ENCODE assay signal across 21 mouse cellular contexts in the genomic region with DNA sequence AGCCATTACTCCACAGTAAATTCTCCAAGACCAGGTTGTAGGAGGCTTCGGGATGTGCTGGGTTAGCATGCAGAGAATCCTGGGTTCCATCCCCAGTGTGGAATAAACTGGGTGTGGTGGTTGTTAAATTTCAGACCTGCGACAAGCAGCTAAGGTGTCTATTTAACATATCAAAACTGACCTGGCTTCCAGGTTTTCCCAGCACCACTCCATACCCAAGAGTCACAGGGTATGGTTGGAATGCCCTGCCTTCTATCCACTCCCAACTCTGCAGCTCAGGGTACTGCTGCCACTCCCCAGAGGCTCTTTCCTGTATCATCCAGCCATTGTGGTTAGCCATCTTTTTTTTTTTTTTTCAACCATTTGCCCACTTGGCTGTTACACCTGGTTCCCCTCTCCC. TPM values are rescaled to one million over a fixed set of nuclear protein-coding genes. Genes with fewer than 3 reads are reported as not detected.
DNase-seq lines count a peak whose midpoint lies in the region; TF ChIP-seq lines count a peak whose summit lies in the region.
"Had no signal": no experiment of that assay in that cellular context is flagged by ENCODE, and none has a peak within 500 bp of the region (broad histone marks: within the 10 kb centered on the region; RNA-seq: fewer than 3 reads in every experiment).

No protein-coding gene starts in this region.

- H3K9me3 ChIP-seq in E14TG2a.4 (ENCODE audit: low read length) (no peaks in the 10 kb centered on the region), ES-E14 (ENCODE audit: control insufficient read depth, insufficient read depth, low read depth, low read length) (no peaks in the 10 kb centered on the region)
- H3K9me3 ChIP-seq: embryonic facial prominence, embryonic 10.5 days; embryonic facial prominence, embryonic 12.5 days; forebrain, embryonic 13.5 days; forebrain, embryonic 15.5 days had no signal

- peaks cover 10% of the 10 kb centered on the region; the same call in 1 of the 2 replicates for H3K27me3 ChIP-seq in E14TG2a.4 (ENCODE audit: insufficient read depth, low read length)
- H3K27me3 ChIP-seq: embryonic facial prominence, embryonic 12.5 days; forebrain, embryonic 13.5 days; forebrain, embryonic 15.5 days had no signal

- TF ChIP-seq CTCF in E14TG2a.4 (conservative IDR thresholded peaks at IDR 0.05; ENCODE audit: low read length), result no peak

- in situ Hi-C loops in ES-E14 (cut with MboI; ENCODE audit: low sequenced_read_pairs in 2 of 2, unreplicated experiment in 2 of 2), result no loop called here

- no peak overlapping the region for H3K9ac ChIP-seq in ES-E14 (ENCODE audit: insufficient read depth, low read depth, low read length, poor library complexity, severe bottlenecking)
- H3K9ac ChIP-seq: embryonic facial prominence, embryonic 12.5 days; forebrain, embryonic 13.5 days; forebrain, embryonic 15.5 days; forebrain, postnatal 0 days had no signal

- H3K4me3 ChIP-seq in E14TG2a.4 (replicated peaks; ENCODE audit: low read length) (peak overlapping the region; percentile 44), ES-E14 (ENCODE audit: insufficient read depth in 1 of 2, low read depth in 1 of 2, low read length in 2 of 2, poor library complexity in 1 of 2, severe bottlenecking in 1 of 2) (no peak overlapping the region; a peak in 1 of 4 replicates)
- H3K4me3 ChIP-seq: embryonic facial prominence, embryonic 10.5 days; embryonic facial prominence, embryonic 12.5 days; forebrain, embryonic 13.5 days; forebrain, embryonic 15.5 days had no signal

- H3K4me1 ChIP-seq in E14TG2a.4 (replicated peaks; ENCODE audit: low read depth, low read length) (peaks cover 76% of the 10 kb centered on the region), ES-E14 (ENCODE audit: control insufficient read depth in 2 of 2, insufficient read depth in 2 of 2, low read length in 2 of 2, poor library complexity in 1 of 2) (peaks cover 8 to 20% of the 10 kb centered on the region in 2 experiments)
- H3K4me1 ChIP-seq: embryonic facial prominence, embryonic 10.5 days; embryonic facial prominence, embryonic 12.5 days; forebrain, embryonic 13.5 days; forebrain, embryonic 15.5 days had no signal

- H3K27ac ChIP-seq in ES-E14 (ENCODE audit: insufficient read depth, low read depth, low read length, poor library complexity, severe bottlenecking), result peak overlapping the region; percentile 16; the same call in 1 of the 2 replicates
- H3K27ac ChIP-seq: embryonic facial prominence, embryonic 10.5 days; embryonic facial prominence, embryonic 12.5 days; forebrain, embryonic 13.5 days; forebrain, embryonic 15.5 days had no signal

- DNase-seq in ES-E14 (ENCODE audit: low read depth, low spot score), result no peak
- DNase-seq in ZHBTc4 (ENCODE audit: low read depth, low spot score), result peak; percentile 90
- no peak for DNase-seq in thymus, adult 18-20 months
- DNase-seq in testis, postnatal 14 days (ENCODE audit: low spot score), result no peak
- DNase-seq: adrenal gland, adult 2 months; adrenal gland, postnatal 10 days; adrenal gland, postnatal 25 days; B cell, adult 2 months; cerebellum, adult 11-12 months; cerebellum, adult 2 months; cerebellum, adult 9-10 months; cerebellum, postnatal 10 days; cerebellum, postnatal 25 days; forebrain, postnatal 0 days had no signal

- no peaks in the 10 kb centered on the region for H3K36me3 ChIP-seq in E14TG2a.4 (ENCODE audit: insufficient read depth, low read length)
- H3K36me3 ChIP-seq in ES-E14 (ENCODE audit: control insufficient read depth, insufficient read depth, low read length, poor library complexity, severe bottlenecking), result no peaks in the 10 kb centered on the region
- H3K36me3 ChIP-seq: embryonic facial prominence, embryonic 10.5 days; embryonic facial prominence, embryonic 12.5 days; forebrain, embryonic 15.5 days had no signal

TF ChIP-seq in ES-E14, 5 proteins besides CTCF, POLR2A, EP300 and RAD21:
- peak; percentile 85 for TF ChIP-seq ZNF384 (IDR thresholded peaks at IDR 0.05; ENCODE audit: low read depth, low read length)
- TF ChIP-seq ZC3H11A (IDR thresholded peaks at IDR 0.05; ENCODE audit: borderline replicate concordance, low read depth, low read length), result no peak
- no peak for TF ChIP-seq HCFC1 (IDR thresholded peaks at IDR 0.05; ENCODE audit: borderline replicate concordance, insufficient read depth, low read length)

RNA-seq across cellular contexts. Expression of gene Tfap2c, which starts 19.1 kb away (rescaled TPM):
- 18.2 and 19.7 TPM in 2 replicates for total RNA-seq in ES-E14 (2012; rRNA removed)
- total RNA-seq: adrenal gland, adult 2 months; adrenal gland, postnatal 10 days; adrenal gland, postnatal 25 days; CH12.LX; MEL had no signal
